Mouse (Mus musculus): Measurements from ENCODE around the gene 9130019O22Rik.
"Not testable (repeated sequence)": the region's sequence is repeated elsewhere in the genome, so short reads cannot be mapped to it uniquely, and the experiment has no call there.

GRCm38 (mm10) chr7:127341861-127342260 lies 45.1 kb downstream of the 9130019O22Rik start:
- not testable (repeated sequence) for TF ChIP-seq CTCF (IDR thresholded peaks at IDR 0.05; ENCODE audit: low read depth); EP300 (optimal IDR thresholded peaks at IDR 0.05)
